Mouse (Mus musculus): ENCODE data around the gene Lmo2.

- TF ChIP-seq CTCF (IDR thresholded peaks at IDR 0.05; ENCODE audit: low read depth, low read length): no peak
- no peak for TF ChIP-seq POLR2A (IDR thresholded peaks at IDR 0.05; ENCODE audit: borderline replicate concordance, low read depth, low read length)
These were observed 919 bp upstream of the Lmo2 start for GRCm38 (mm10) chr2:103956867-103957266.

Data from bone marrow macrophage, adult 2 months (primary cell).